Mouse (Mus musculus) heart, postnatal 0 days (tissue): Measurements from ENCODE around the gene Cacna2d2.

Source experiments
- CTCF ChIP-seq: IDR thresholded peaks from 2 replicates; pipeline ENCODE4 v1.5.1; 2016; ENCODE audit warnings: antibody characterized with exemption, control low read depth, low read depth
- EP300 ChIP-seq: IDR thresholded peaks from 2 replicates; pipeline ENCODE4 v1.6.1; 2016; ENCODE audit warnings: antibody characterized with exemption, low read depth

GRCm38 (mm10) chr9:107377961-107378512 is 21.4 kb upstream of the Cacna2d2 start:
- no peak for TF ChIP-seq CTCF
- TF ChIP-seq EP300: no peak
